Mouse (Mus musculus) neural tube, embryonic 11.5 days (tissue): Measurements from ENCODE around the gene Snx27. TPM values are rescaled to one million over a fixed set of nuclear protein-coding genes. Genes with fewer than 3 reads are reported as not detected.

Experiments
- ATAC-seq: fragments of 200-750 bp; cut with Nextera tagmentation; 2 replicates; pipeline ENCODE4 v1.8.0; 2017; ENCODE audit warnings: moderate number of reproducible peaks, mild to moderate bottlenecking, moderate TSS enrichment, moderate library complexity; ENCODE audit not compliant: insufficient read depth, low FRiP score, low TSS enrichment
- DNase-seq: peaks from one replicate; pipeline ENCODE4 v3.0.0-alpha.2; 2015; ENCODE audit warnings: low spot score
- H3K27ac ChIP-seq: fragments of 300-500 bp; sonication (generic); 2 replicates; pipeline ENCODE4 v1.5.1; 2014; ENCODE audit warnings: low read depth, mild to moderate bottlenecking, low read length
- H3K27me3 ChIP-seq: fragments of 300-500 bp; sonication (generic); 2 replicates; pipeline ENCODE4 v1.6.1; 2014; ENCODE audit warnings: mild to moderate bottlenecking, low read length, mixed read lengths; ENCODE audit not compliant: control insufficient read depth, insufficient read depth
- H3K36me3 ChIP-seq: fragments of 300-500 bp; sonication (generic); 2 replicates; pipeline ENCODE4 v1.6.1; 2014; ENCODE audit warnings: mild to moderate bottlenecking, low read length, moderate library complexity, mixed read lengths; ENCODE audit not compliant: control insufficient read depth, insufficient read depth
- H3K4me1 ChIP-seq: fragments of 300-500 bp; sonication (generic); 2 replicates; pipeline ENCODE4 v1.6.1; 2014; ENCODE audit warnings: low read length, mixed read lengths; ENCODE audit not compliant: control insufficient read depth, insufficient read depth
- H3K4me2 ChIP-seq: fragments of 300-500 bp; sonication (generic); 2 replicates; pipeline ENCODE4 v1.6.1; 2014; ENCODE audit warnings: low read depth, mild to moderate bottlenecking, moderate library complexity
- H3K4me3 ChIP-seq: fragments of 300-500 bp; sonication (generic); 2 replicates; pipeline ENCODE4 v1.5.1; 2014; ENCODE audit warnings: low read depth, low read length
- H3K9ac ChIP-seq: fragments of 300-500 bp; sonication (generic); 2 replicates; pipeline ENCODE4 v1.6.1; 2014; ENCODE audit warnings: mild to moderate bottlenecking, low read length
- H3K9me3 ChIP-seq: fragments of 300-500 bp; sonication (generic); 2 replicates; pipeline ENCODE4 v1.6.1; 2016; ENCODE audit warnings: low read length; ENCODE audit not compliant: control insufficient read depth
- WGBS: fragments of 180-500 bp; shearing (Covaris S2); extraction: QIAGEN DNeasy Blood & Tissue Kit; methylation state at CpG from one replicate; pipeline ENCODE4 v1.1.7; 2014; 5-methylcytosine and 5-hydroxymethylcytosine counted together
- polyA plus RNA-seq: library from polyadenylated mRNA; unstranded; fragments of >200 nt; fragmentation: Nextera tagmentation; extraction: Ambion mirVana; gene quantifications from 2 replicates; pipeline ENCODE4 v1.2.1, GENCODE M21; 2014

The Snx27 gene
- polyA plus RNA-seq, 1 experiment from 2014 or later, result 39.9 TPM

- peak within 1 kb of the TSS; percentile 54 for H3K4me3 ChIP-seq
- H3K4me2 ChIP-seq, result peak within 1 kb of the TSS; percentile 66
- no peaks in the 10 kb centered on the region for H3K36me3 ChIP-seq
- H3K27ac ChIP-seq, result peak within 1 kb of the TSS; percentile 77
- DNase-seq, result peak; percentile 80
- peaks cover 8% of the 10 kb centered on the region; the same call in 1 of the 2 replicates for H3K27me3 ChIP-seq
- H3K4me1 ChIP-seq, result peaks cover 27% of the 10 kb centered on the region
- H3K9me3 ChIP-seq, result no peaks in the 10 kb centered on the region
- peak within 1 kb of the TSS; percentile 78 for H3K9ac ChIP-seq
- 0% methylated on average over 14 of the region's 14 CpGs for WGBS
- peak; percentile 83 for ATAC-seq
These were observed 104.5 kb downstream of the Snx27 start, which contains the start of gene Celf3 for GRCm38 (mm10) chr3:94477981-94478422. Celf3 (plus strand) TSS chr3:94478295.

- peak overlapping the region; percentile 62; the same call in 1 of the 2 replicates for H3K27ac ChIP-seq
- H3K9me3 ChIP-seq, result no peaks in the 10 kb centered on the region
- peak overlapping the region; percentile 42 for H3K9ac ChIP-seq
- 55% methylated on average over 4 of the region's 4 CpGs for WGBS
- 0 out of 2 replicates have a peak overlapping the region, but pooled peaks have one; percentile 16 for H3K4me3 ChIP-seq
- no peaks in the 10 kb centered on the region for H3K36me3 ChIP-seq
- H3K4me1 ChIP-seq, result peaks cover 24% of the 10 kb centered on the region
- DNase-seq, result no peak
- peaks cover 8% of the 10 kb centered on the region; the same call in 1 of the 2 replicates for H3K27me3 ChIP-seq
- peak overlapping the region; percentile 66 for H3K4me2 ChIP-seq
- no peak for ATAC-seq
These were observed 105.1 kb downstream of the Snx27 start for GRCm38 (mm10) chr3:94477444-94477843.

GRCm38 (mm10) chr3:94476301-94477035 lies 106.0 kb downstream of the Snx27 start:
- WGBS, result 61% methylated on average over 8 of the region's 8 CpGs
- Histone ChIP-seq H3K27ac (no peak overlapping the region), H3K36me3 (no peaks in the 10 kb centered on the region), H3K4me3 (no peak overlapping the region), H3K4me2 (no peak overlapping the region), H3K4me1 (peaks cover 24% of the 10 kb centered on the region), H3K9me3 (no peaks in the 10 kb centered on the region), H3K27me3 (peaks cover 8% of the 10 kb centered on the region; the same call in 1 of the 2 replicates), H3K9ac (no peak overlapping the region)
- ATAC-seq (no peak), DNase-seq (no peak)

GRCm38 (mm10) chr3:94473567-94474232 lies 108.8 kb downstream of the Snx27 start:
- H3K4me3 ChIP-seq, result no peak overlapping the region
- no peak overlapping the region for H3K4me2 ChIP-seq
- H3K9ac ChIP-seq, result no peak overlapping the region
- H3K36me3 ChIP-seq, result no peaks in the 10 kb centered on the region
- H3K27ac ChIP-seq, result no peak overlapping the region
- ATAC-seq (no peak), DNase-seq (no peak)
- H3K27me3 ChIP-seq, result no peaks in the 10 kb centered on the region
- H3K4me1 ChIP-seq, result peaks cover 8% of the 10 kb centered on the region; the same call in 1 of the 2 replicates
- H3K9me3 ChIP-seq, result no peaks in the 10 kb centered on the region
- 90% methylated on average over 5 of the region's 5 CpGs for WGBS

GRCm38 (mm10) chr3:94473115-94473505 lies 109.4 kb downstream of the Snx27 start:
- Histone ChIP-seq H3K27me3 (no peaks in the 10 kb centered on the region), H3K36me3 (no peaks in the 10 kb centered on the region), H3K4me3 (no peak overlapping the region), H3K4me1 (peaks cover 8% of the 10 kb centered on the region; the same call in 1 of the 2 replicates), H3K9me3 (no peaks in the 10 kb centered on the region), H3K27ac (no peak overlapping the region), H3K4me2 (peak overlapping the region; percentile 39; the same call in 1 of the 2 replicates), H3K9ac (no peak overlapping the region)
- DNase-seq (no peak), ATAC-seq (no peak; the same call in 1 of the 2 replicates)
- 51% methylated on average over 10 of the region's 10 CpGs for WGBS

- Histone ChIP-seq H3K4me2 (peak overlapping the region; percentile 39), H3K36me3 (no peaks in the 10 kb centered on the region), H3K4me1 (peaks cover 8% of the 10 kb centered on the region; the same call in 1 of the 2 replicates), H3K27ac (no peak overlapping the region), H3K4me3 (0 out of 2 replicates have a peak overlapping the region, but pooled peaks have one; percentile 3), H3K27me3 (no peaks in the 10 kb centered on the region), H3K9me3 (no peaks in the 10 kb centered on the region), H3K9ac (0 out of 2 replicates have a peak overlapping the region, but pooled peaks have one; percentile 15)
- WGBS, result 8% methylated on average over 28 of the region's 28 CpGs
- ATAC-seq (peak; percentile 81), DNase-seq (peak; percentile 74)
These were observed 109.9 kb downstream of the Snx27 start for GRCm38 (mm10) chr3:94472447-94473114.

GRCm38 (mm10) chr3:94468931-94469330 lies 113.6 kb downstream of the Snx27 start:
- Histone ChIP-seq H3K4me1 (peaks cover 6% of the 10 kb centered on the region), H3K27me3 (no peaks in the 10 kb centered on the region), H3K36me3 (no peaks in the 10 kb centered on the region), H3K9me3 (no peaks in the 10 kb centered on the region), H3K9ac (no peak overlapping the region), H3K27ac (no peak overlapping the region), H3K4me2 (no peak overlapping the region), H3K4me3 (no peak overlapping the region)
- DNase-seq, result no peak
- no peak for ATAC-seq
- 37% methylated on average over 3 of the region's 3 CpGs for WGBS

GRCm38 (mm10) chr3:94465632-94466430 lies 116.7 kb downstream of the Snx27 start:
- H3K4me2 ChIP-seq, result no peak overlapping the region

More at GRCm38 (mm10) chr3:94465632-94466430, 116.7 kb downstream of the Snx27 start:
- H3K4me3 ChIP-seq, result no peak overlapping the region
- H3K9me3 ChIP-seq, result no peaks in the 10 kb centered on the region
- WGBS, result 62% methylated on average over 13 of the region's 13 CpGs
- DNase-seq (no peak), ATAC-seq (no peak)
- H3K27ac ChIP-seq, result no peak overlapping the region
- H3K36me3 ChIP-seq, result no peaks in the 10 kb centered on the region
- H3K9ac ChIP-seq, result no peak overlapping the region
- peaks cover 5% of the 10 kb centered on the region for H3K4me1 ChIP-seq
- no peaks in the 10 kb centered on the region for H3K27me3 ChIP-seq
